Mouse (Mus musculus): Measurements from ENCODE around the gene Ndufa7.

GRCm38 (mm10) chr17:33811142-33811516 is 13.2 kb upstream of the Ndufa7 start:
- no peak for TF ChIP-seq POLR2A (IDR thresholded peaks at IDR 0.05; ENCODE audit: low read depth, low read length)
- no peak for TF ChIP-seq CTCF (IDR thresholded peaks at IDR 0.05; ENCODE audit: extremely low read depth, insufficient read length, insufficient replicate concordance, low read depth, low read length)

All from small intestine, adult 2 months (tissue).